Mouse (Mus musculus) erythroblast, embryonic 14.5 days (primary cell): ENCODE measurements around the gene Hacd2. TPM values are rescaled to one million over a fixed set of nuclear protein-coding genes. Genes with fewer than 3 reads are reported as not detected.

Source experiments
- H3K27me3 ChIP-seq: 2 replicates; pipeline ENCODE4 v1.6.1; 2012; ENCODE audit warnings: inconsistent platforms; ENCODE audit not compliant: control insufficient read depth
- H3K36me3 ChIP-seq: 2 replicates; pipeline ENCODE4 v1.6.1; 2012; ENCODE audit warnings: mild to moderate bottlenecking, inconsistent platforms; ENCODE audit not compliant: control insufficient read depth
- H3K4me1 ChIP-seq: 2 replicates; pipeline ENCODE4 v1.6.1; 2012; ENCODE audit warnings: inconsistent platforms; ENCODE audit not compliant: control insufficient read depth
- H3K4me3 ChIP-seq: replicated peaks from 2 replicates; pipeline ENCODE3; 2012; ENCODE audit warnings: moderate library complexity, mild to moderate bottlenecking, inconsistent platforms
- H3K9me3 ChIP-seq: 2 replicates; pipeline ENCODE4 v1.6.1; 2012; ENCODE audit warnings: low read length, inconsistent platforms, mixed read lengths; ENCODE audit not compliant: control insufficient read depth
- GATA1 ChIP-seq: IDR thresholded peaks from 2 replicates; pipeline ENCODE4 v1.6.1; 2012; ENCODE audit warnings: low read length, inconsistent platforms, mixed read lengths
- TAL1 ChIP-seq: IDR thresholded peaks from 3 replicates; pipeline ENCODE4 v1.6.1; 2012; ENCODE audit warnings: low read length, inconsistent platforms, mixed read lengths
- polyA plus RNA-seq: library from polyadenylated mRNA; stranded (reverse); fragments of >175 nt; gene quantifications from 2 replicates; pipeline ENCODE4 v1.2.3, GENCODE M21; 2012

The Hacd2 gene
- polyA plus RNA-seq, 1 experiment: 3.0 TPM

DNA sequence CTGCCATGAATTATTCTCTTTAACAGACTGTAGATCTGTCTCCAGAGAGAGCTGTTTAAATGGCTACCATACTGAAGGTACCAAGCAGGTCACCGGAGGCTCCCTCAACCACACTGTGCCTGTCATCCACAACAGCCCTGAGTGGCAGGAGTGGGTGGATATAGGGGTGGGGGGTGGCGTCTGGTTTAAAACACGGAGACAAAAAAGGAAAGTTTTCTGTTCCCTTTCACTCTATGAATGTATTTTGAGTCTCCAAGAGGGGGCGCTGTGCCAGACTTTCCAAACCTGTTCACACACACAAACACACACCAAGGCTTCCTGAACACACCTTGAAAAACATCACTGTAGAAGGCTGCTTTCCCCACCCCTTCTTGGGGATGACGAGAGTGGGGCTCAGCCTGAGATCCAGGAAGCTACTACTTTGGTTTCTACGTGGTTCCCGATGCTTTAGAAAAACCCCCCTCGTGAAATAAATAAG is 89.0 kb downstream of the Hacd2 start:
- peaks cover 17% of the 10 kb centered on the region for H3K36me3 ChIP-seq
- no peak for TF ChIP-seq TAL1
- no peak for TF ChIP-seq GATA1
- H3K9me3 ChIP-seq: no peaks in the 10 kb centered on the region
- H3K27me3 ChIP-seq: no peaks in the 10 kb centered on the region
- no peaks in the 10 kb centered on the region for H3K4me1 ChIP-seq
- H3K4me3 ChIP-seq: no peak overlapping the region

DNA sequence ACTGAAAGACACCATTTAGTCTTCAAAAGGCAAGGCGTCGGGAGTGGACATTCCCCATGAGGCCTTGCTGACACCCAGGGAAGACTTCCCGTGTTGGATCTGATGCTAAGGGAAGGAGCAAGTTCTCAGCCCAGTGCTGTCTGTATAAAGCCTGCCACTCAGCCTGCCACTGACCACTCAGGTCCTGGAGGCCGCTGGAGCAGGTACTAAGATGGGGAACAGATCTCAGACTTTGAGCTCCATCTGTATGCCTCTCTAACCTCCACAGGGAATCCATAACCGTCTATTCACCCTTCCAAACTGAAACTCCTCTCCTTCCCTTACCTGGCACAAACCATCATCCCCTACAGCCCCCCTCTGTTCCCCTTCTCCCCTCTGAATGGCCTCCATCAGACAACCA is 91.3 kb downstream of the Hacd2 start:
- Histone ChIP-seq H3K36me3 (peaks cover under 1% of the 10 kb centered on the region), H3K27me3 (no peaks in the 10 kb centered on the region), H3K4me3 (no peak overlapping the region), H3K4me1 (no peaks in the 10 kb centered on the region), H3K9me3 (no peaks in the 10 kb centered on the region)
- TF ChIP-seq TAL1: no peak
- TF ChIP-seq GATA1: no peak

DNA sequence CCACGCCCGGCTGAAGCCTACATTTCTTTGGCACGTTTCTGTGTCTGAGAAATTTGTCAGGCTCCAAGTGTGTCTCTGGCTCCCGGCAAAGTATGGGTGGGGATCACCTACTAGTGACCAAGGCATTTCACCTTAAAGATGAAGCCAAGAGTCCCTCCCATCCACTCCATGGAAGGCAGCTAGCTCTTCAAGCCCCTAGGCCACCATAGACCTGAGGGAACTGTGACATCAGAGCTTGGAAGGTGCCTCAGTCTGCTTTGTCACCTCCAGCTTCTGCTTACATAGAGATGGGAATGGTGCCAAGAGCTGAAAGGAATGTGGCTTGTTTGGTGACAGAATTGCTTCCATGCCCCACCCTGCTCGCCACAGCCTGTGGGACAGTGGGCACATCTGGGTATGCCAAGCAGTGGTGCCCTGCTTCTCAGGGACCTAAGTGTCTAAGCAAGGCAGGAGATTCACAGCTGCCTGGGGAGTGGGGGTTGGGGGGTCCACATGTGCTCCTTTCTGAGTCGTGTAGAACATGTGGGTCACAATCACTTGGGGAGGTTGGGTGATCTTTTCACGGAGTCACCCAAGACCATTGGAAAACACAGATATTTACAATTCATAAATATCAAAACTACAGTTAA is 94.2 kb downstream of the Hacd2 start:
- Histone ChIP-seq H3K27me3 (no peaks in the 10 kb centered on the region), H3K4me1 (no peaks in the 10 kb centered on the region), H3K36me3 (no peaks in the 10 kb centered on the region), H3K9me3 (peaks cover 7% of the 10 kb centered on the region), H3K4me3 (no peak overlapping the region)
- no peak for TF ChIP-seq TAL1

DNA sequence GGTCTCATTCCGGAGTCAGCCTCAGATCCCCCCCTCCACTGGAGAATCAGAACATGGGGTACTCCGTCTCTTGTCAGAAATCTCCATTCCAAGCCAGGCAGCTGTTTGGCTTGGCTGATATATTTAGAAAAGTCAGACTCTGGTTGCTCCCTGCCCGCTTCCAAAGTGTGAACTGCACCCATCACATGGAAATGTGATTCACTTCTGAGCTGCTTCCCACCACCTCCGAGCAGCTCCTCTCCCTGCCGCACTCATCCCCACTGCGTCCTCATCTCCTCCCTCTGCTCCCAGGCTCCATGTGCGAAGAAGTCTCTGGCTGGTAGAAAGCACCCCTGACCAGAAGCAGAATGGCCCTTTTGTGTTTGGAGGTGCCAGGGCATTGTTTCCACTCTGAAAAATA is 95.2 kb downstream of the Hacd2 start:
- Histone ChIP-seq H3K9me3 (peaks cover 7% of the 10 kb centered on the region), H3K4me3 (no peak overlapping the region), H3K36me3 (no peaks in the 10 kb centered on the region), H3K4me1 (no peaks in the 10 kb centered on the region), H3K27me3 (no peaks in the 10 kb centered on the region)
- TF ChIP-seq GATA1 (no peak), TAL1 (no peak)

DNA sequence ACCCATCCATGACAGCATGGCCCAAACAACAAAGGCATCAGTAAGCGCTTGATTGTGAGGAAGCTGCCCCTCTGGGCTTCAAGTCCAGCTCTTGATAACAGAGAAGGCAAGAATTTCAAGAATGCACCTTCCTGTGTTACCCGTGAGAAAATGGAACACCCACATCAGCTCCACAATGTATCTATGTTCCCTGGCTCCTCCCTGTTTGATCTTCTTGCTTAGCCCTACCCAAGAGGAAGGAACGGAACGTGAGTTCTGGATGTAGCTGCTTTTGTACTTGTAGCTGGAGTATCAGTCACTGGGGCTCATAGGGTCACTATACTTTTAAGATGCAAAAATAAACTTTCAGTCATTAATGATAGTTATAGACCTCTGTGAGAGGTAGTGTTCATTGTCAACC is 98.4 kb downstream of the Hacd2 start:
- Histone ChIP-seq H3K27me3 (no peaks in the 10 kb centered on the region), H3K9me3 (peaks cover 7% of the 10 kb centered on the region)
- no peak for TF ChIP-seq TAL1
- TF ChIP-seq GATA1: no peak

DNA sequence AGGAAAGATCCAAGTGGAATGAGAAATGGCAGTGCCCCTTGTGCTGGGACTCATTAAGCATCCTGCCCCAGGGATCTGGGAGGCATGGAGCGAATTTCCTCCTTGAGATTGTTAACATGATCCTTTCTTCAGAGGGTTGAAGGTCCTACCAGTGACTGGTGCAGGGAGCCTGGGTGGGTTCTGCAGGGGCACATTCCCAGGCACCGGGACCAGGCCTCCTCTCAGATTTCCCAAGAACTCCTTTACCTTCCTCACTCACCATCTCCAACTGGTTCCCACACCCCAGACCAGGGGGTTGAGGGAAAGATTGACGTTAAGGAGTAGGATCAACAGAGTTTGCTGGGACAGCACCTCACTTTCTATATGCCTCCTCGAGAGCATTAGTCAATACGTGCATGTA is 105.0 kb downstream of the Hacd2 start:
- Histone ChIP-seq H3K36me3 (no peaks in the 10 kb centered on the region), H3K4me1 (no peaks in the 10 kb centered on the region), H3K4me3 (no peak overlapping the region), H3K9me3 (no peaks in the 10 kb centered on the region), H3K27me3 (no peaks in the 10 kb centered on the region)
- TF ChIP-seq TAL1: no peak
- TF ChIP-seq GATA1: no peak

More for the DNA sequence above, 98.4 kb downstream of the Hacd2 start:
- Histone ChIP-seq H3K4me3 (no peak overlapping the region), H3K4me1 (no peaks in the 10 kb centered on the region), H3K36me3 (no peaks in the 10 kb centered on the region)

DNA sequence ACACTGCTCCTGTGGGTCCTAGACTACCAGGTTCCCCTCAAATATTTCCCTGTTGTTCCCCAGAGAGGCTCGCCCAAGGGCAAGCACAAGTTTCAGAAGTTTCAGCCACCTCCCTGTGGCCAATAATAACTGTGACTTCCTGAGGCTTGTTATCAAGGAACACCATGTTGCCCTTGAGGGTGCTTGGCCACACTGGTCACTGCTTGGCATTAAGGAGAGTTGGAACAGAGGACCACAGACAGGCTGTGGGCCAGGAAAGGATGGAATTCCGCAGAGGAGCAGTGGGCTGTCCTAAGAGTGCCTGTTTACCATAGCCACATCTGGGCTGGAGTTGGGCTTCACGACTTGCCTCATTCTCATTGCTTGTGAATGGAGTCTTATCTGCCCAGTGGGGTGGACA is 107.9 kb downstream of the Hacd2 start:
- TF ChIP-seq GATA1 (no peak), TAL1 (no peak)
- no peaks in the 10 kb centered on the region for H3K27me3 ChIP-seq
- H3K9me3 ChIP-seq: no peaks in the 10 kb centered on the region
- no peaks in the 10 kb centered on the region for H3K4me1 ChIP-seq
- H3K36me3 ChIP-seq: no peaks in the 10 kb centered on the region
- H3K4me3 ChIP-seq: no peak overlapping the region

DNA sequence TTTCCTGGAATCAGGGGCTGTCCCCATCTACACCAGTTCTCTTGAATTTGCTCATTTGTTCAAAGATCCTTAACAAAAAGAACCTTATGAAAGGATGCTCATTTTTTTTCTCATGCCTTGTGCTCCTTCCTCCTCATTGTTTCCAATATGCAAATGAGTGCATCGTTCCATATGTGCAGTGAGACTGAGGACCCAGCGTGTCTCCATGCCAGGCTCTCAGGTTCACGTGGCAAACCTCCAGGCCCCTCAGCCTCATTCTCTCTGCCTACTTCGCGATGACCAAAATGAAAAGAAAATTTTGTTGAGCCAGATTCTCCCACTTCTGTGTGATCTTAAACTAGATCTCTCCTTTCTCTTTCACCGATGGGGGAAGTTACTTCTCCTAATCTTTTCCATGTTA is 117.2 kb downstream of the Hacd2 start:
- Histone ChIP-seq H3K36me3 (no peaks in the 10 kb centered on the region), H3K4me1 (no peaks in the 10 kb centered on the region), H3K4me3 (no peak overlapping the region), H3K27me3 (no peaks in the 10 kb centered on the region; the same call in 1 of the 2 replicates), H3K9me3 (no peaks in the 10 kb centered on the region)
- TF ChIP-seq TAL1: no peak
- no peak for TF ChIP-seq GATA1

DNA sequence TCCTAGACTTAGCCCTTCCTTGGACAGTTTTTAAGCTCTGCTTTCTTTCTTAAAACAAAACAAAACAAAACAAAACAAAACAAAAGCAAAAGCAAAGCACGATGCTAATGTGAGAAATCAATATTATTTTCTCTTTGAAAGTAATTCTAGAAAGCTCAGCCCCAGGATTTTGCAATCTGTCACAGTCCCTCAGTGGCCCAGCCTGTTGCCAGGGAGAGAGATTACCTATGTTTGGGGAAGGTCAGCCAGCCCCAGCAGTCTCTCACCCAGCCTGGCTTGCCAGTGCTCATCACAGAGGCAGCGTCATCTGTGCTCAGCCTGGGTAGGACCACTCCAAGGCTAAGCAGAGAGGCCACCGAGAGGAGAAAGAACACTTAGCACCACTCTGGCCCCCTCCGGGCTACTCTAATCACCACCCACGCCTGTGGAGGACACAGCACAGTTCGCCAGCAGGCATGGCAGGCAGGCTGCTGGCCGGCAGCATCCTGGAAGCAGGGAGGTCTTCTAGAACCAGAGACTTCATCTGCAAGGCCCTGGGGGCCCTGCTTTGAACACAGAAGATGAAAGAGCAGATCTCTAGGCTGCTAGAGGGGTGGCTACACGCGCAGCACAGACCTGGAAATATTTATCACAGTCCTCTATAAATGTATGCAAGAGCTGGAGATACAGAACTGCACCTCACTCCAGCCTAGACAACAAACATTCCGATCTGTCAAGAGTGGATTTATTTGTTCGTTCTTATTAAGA is 117.8 kb downstream of the Hacd2 start:
- no peaks in the 10 kb centered on the region for H3K36me3 ChIP-seq
- no peaks in the 10 kb centered on the region for H3K4me1 ChIP-seq
- TF ChIP-seq TAL1 (no peak), GATA1 (no peak)
- H3K27me3 ChIP-seq: no peaks in the 10 kb centered on the region; the same call in 1 of the 2 replicates
- H3K4me3 ChIP-seq: no peak overlapping the region
- no peaks in the 10 kb centered on the region for H3K9me3 ChIP-seq

DNA sequence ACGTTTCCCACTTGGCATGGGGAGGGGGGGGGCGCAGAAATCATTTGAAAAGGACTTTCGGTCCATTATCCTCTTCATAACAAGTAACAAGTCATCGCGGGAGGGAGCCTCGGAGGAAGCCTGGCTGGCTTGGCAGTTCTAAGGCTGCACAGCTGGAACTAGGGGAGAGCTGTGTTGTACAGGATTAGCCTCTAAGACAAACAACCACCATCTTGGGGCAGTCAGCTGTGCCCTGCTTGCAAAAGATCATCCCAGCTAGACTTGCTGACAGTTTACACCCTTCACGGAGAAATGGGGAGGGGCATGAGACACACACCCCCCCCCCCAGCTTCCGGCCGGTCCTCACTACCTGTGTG is 118.4 kb downstream of the Hacd2 start:
- Histone ChIP-seq H3K27me3 (no peaks in the 10 kb centered on the region; the same call in 1 of the 2 replicates), H3K36me3 (no peaks in the 10 kb centered on the region), H3K4me3 (no peak overlapping the region), H3K9me3 (no peaks in the 10 kb centered on the region), H3K4me1 (no peaks in the 10 kb centered on the region)
- TF ChIP-seq GATA1: no peak
- no peak for TF ChIP-seq TAL1
